Mouse (Mus musculus): ENCODE results near the gene Cpt2. TPM values are rescaled to one million over a fixed set of nuclear protein-coding genes. Genes with fewer than 3 reads are reported as not detected.

The Cpt2 gene
- total RNA-seq, 2 experiments from 2014 or later, result 4.3 to 7.6 TPM

GRCm38 (mm10) chr4:107944141-107944540 lies 20.7 kb upstream of the Cpt2 start:
- no peak for TF ChIP-seq CTCF (IDR thresholded peaks at IDR 0.05)
- no peak for DNase-seq (ENCODE audit: extremely low spot score in 1 of 2, low spot score in 2 of 2)
- H3K27ac ChIP-seq, result no peak overlapping the region
- intact Hi-C loops (cut with DNase I), result no loop called here
- H3K4me3 ChIP-seq, result no peak overlapping the region

GRCm38 (mm10) chr4:107942741-107943140 lies 19.3 kb upstream of the Cpt2 start:
- no peak for TF ChIP-seq CTCF (IDR thresholded peaks at IDR 0.05)
- DNase-seq (ENCODE audit: extremely low spot score in 1 of 2, low spot score in 2 of 2), result no peak
- intact Hi-C loops (cut with DNase I), result no loop called here
- no peak overlapping the region for H3K4me3 ChIP-seq
- no peak overlapping the region for H3K27ac ChIP-seq

- intact Hi-C loops (cut with DNase I), result loop anchor here (5.0 kb wide), 2 partner anchors 79 to 389 kb away; partner anchors contain the start of gene Coa7
- Histone ChIP-seq H3K27ac (no peak overlapping the region), H3K4me3 (no peak overlapping the region)
- no peak for DNase-seq (ENCODE audit: extremely low spot score in 1 of 2, low spot score in 2 of 2)
- no peak for TF ChIP-seq CTCF (IDR thresholded peaks at IDR 0.05)
Measured at GRCm38 (mm10) chr4:107938124-107938523, 14.7 kb upstream of the Cpt2 start.

GRCm38 (mm10) chr4:107937338-107937737 lies 13.9 kb upstream of the Cpt2 start:
- peak; percentile 63 to 72 for DNase-seq (ENCODE audit: extremely low spot score in 1 of 2, low spot score in 2 of 2)
- peak overlapping the region; percentile 10; the same call in 1 of the 2 replicates for H3K27ac ChIP-seq
- no peak overlapping the region for H3K4me3 ChIP-seq
- intact Hi-C loops (cut with DNase I), result loop anchor here (1.0 to 5.0 kb wide), 3 partner anchors 80 to 390 kb away; partner anchors contain the start of gene Coa7
- peak; percentile 73 for TF ChIP-seq CTCF (IDR thresholded peaks at IDR 0.05)

GRCm38 (mm10) chr4:107935254-107935653 lies 11.8 kb upstream of the Cpt2 start:
- no peak overlapping the region for H3K4me3 ChIP-seq
- no peak for TF ChIP-seq CTCF (IDR thresholded peaks at IDR 0.05)
- intact Hi-C loops (cut with DNase I), result loop anchor here (5.0 kb wide), 2 partner anchors 82 to 392 kb away; partner anchors contain the start of gene Coa7
- DNase-seq (ENCODE audit: extremely low spot score in 1 of 2, low spot score in 2 of 2), result no peak
- H3K27ac ChIP-seq, result no peak overlapping the region

GRCm38 (mm10) chr4:107933239-107933638 lies 9.8 kb upstream of the Cpt2 start:
- TF ChIP-seq CTCF (IDR thresholded peaks at IDR 0.05), result no peak
- DNase-seq (ENCODE audit: extremely low spot score in 1 of 2, low spot score in 2 of 2), result no peak
- intact Hi-C loops (cut with DNase I), result no loop called here

GRCm38 (mm10) chr4:107931453-107931852 lies 8.0 kb upstream of the Cpt2 start:
- no peak for DNase-seq (ENCODE audit: extremely low spot score in 1 of 2, low spot score in 2 of 2)

More at GRCm38 (mm10) chr4:107933239-107933638, 9.8 kb upstream of the Cpt2 start:
- Histone ChIP-seq H3K4me3 (no peak overlapping the region), H3K27ac (no peak overlapping the region)

GRCm38 (mm10) chr4:107928726-107929125 lies 5.3 kb upstream of the Cpt2 start:
- Histone ChIP-seq H3K4me3 (no peak overlapping the region), H3K27ac (no peak overlapping the region)
- intact Hi-C loops (cut with DNase I), result no loop called here
- TF ChIP-seq CTCF (IDR thresholded peaks at IDR 0.05), result no peak
- DNase-seq (ENCODE audit: extremely low spot score in 1 of 2, low spot score in 2 of 2), result no peak

More at GRCm38 (mm10) chr4:107931453-107931852, 8.0 kb upstream of the Cpt2 start:
- peak; percentile 41 for TF ChIP-seq CTCF (IDR thresholded peaks at IDR 0.05)
- Histone ChIP-seq H3K27ac (no peak overlapping the region), H3K4me3 (no peak overlapping the region)
- intact Hi-C loops (cut with DNase I), result no loop called here

- intact Hi-C loops (cut with DNase I), result no loop called here
- TF ChIP-seq CTCF (IDR thresholded peaks at IDR 0.05), result no peak
Measured at GRCm38 (mm10) chr4:107928269-107928668, 4.9 kb upstream of the Cpt2 start.

GRCm38 (mm10) chr4:107923803-107924194 lies 389 bp upstream of the Cpt2 start:
- intact Hi-C loops (cut with DNase I), result no loop called here
- H3K27ac ChIP-seq, result no peak overlapping the region
- no peak for TF ChIP-seq CTCF (IDR thresholded peaks at IDR 0.05)
- no peak for DNase-seq (ENCODE audit: extremely low spot score in 1 of 2, low spot score in 2 of 2)
- peak overlapping the region; percentile 64 for H3K4me3 ChIP-seq

More at GRCm38 (mm10) chr4:107928269-107928668, 4.9 kb upstream of the Cpt2 start:
- DNase-seq (ENCODE audit: extremely low spot score in 1 of 2, low spot score in 2 of 2), result no peak
- Histone ChIP-seq H3K27ac (no peak overlapping the region), H3K4me3 (no peak overlapping the region)

GRCm38 (mm10) chr4:107921952-107922351 lies 1.5 kb downstream of the Cpt2 start:
- no peak overlapping the region for H3K27ac ChIP-seq
- no peak overlapping the region for H3K4me3 ChIP-seq
- intact Hi-C loops (cut with DNase I), result no loop called here
- no peak for TF ChIP-seq CTCF (IDR thresholded peaks at IDR 0.05)
- no peak for DNase-seq (ENCODE audit: extremely low spot score in 1 of 2, low spot score in 2 of 2)

- intact Hi-C loops (cut with DNase I), result no loop called here
- DNase-seq (ENCODE audit: extremely low spot score in 1 of 2, low spot score in 2 of 2), result no peak
- H3K27ac ChIP-seq, result no peak overlapping the region
- H3K4me3 ChIP-seq, result no peak overlapping the region
- no peak for TF ChIP-seq CTCF (IDR thresholded peaks at IDR 0.05)
Measured at GRCm38 (mm10) chr4:107921152-107921695, 2.2 kb downstream of the Cpt2 start.

- TF ChIP-seq CTCF (IDR thresholded peaks at IDR 0.05), result no peak
- DNase-seq (ENCODE audit: extremely low spot score in 1 of 2, low spot score in 2 of 2), result no peak
- no peak overlapping the region for H3K27ac ChIP-seq
- intact Hi-C loops (cut with DNase I), result no loop called here
- H3K4me3 ChIP-seq, result no peak overlapping the region
Measured at GRCm38 (mm10) chr4:107920336-107920735, 3.1 kb downstream of the Cpt2 start.
